Mouse (Mus musculus): Measurements from ENCODE around the gene Aldh2. TPM values are rescaled to one million over a fixed set of nuclear protein-coding genes. Genes with fewer than 3 reads are reported as not detected.

Gene Aldh2
- total RNA-seq, 2 experiments from 2014 or later, result 88.3 to 96.7 TPM

- no peak for DNase-seq (ENCODE audit: low spot score in 2 of 2)
Measured at GRCm38 (mm10) chr5:121596226-121596625, 2.6 kb upstream of the Aldh2 start.

- DNase-seq (ENCODE audit: low spot score in 2 of 2), result no peak
Measured at GRCm38 (mm10) chr5:121595758-121596157, 2.1 kb upstream of the Aldh2 start.

DNA sequence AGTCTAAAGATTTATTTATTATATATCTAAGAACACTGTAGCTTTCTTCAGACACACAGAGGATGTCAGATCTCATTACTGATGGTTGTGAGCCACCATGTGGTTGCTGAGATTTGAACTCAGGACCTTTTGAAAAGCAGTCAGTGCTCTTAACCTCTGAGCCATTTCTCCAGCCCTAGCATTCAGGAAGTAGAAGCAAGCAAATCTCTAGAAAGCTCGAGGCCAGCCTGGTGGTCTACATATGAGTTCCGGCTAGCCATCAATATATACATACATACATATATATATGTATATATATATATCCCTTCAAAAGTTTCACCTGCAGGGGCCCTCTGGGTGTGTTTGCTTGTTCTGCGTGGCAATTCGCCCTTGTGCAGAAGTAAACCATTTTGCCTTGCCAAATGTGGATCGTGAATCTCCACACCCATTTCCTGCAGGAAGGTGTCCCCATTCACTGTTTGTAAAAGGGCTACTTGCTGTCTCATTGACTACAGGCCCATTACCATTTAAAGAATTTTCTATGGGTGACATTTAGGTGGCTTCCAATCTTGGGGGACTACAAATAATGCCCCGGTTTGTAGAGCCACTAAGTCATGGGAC, 1.2 kb upstream of the Aldh2 start:
- no peak for DNase-seq (ENCODE audit: low spot score in 2 of 2)

- DNase-seq (ENCODE audit: low spot score in 2 of 2), result peak in 1 of 2 experiments; percentile 21
Measured at GRCm38 (mm10) chr5:121592816-121593407, 712 bp downstream of the Aldh2 start.

DNA sequence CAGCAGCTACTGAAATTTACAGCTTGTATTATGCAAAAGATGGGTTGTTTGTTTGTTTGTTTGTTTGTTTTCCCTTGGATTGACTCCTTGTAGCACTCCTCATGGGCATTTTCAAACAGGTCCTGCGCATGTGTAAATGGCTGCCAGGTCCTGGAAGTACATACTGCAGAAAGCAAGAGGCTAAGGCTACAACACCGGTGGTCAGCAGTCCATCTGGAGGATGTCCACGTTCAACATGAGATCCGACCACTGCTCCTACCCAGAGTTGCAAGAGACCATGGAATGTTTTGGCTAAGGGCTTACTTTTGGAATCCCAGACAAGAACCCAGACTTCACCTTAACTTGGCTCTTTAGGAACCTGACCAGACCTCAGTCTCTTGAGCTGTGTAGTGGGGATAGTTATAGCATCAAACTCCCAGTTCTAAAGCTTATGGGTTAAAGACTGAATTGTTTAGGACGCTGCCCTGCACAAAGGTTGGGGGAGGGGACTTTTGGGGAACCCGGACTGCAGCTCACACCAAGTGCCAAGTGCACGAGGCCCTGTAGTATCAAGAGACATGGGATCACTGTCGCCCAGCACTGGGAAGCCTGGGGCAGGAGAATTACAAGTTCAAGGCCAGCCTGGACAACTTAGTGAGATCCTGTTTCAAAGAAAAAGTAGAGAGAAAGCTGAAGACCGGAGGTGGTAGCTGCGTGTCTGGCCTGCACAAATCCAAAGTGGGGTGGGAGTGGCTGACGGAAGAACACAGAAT, 1.4 kb downstream of the Aldh2 start:
- no peak for DNase-seq (ENCODE audit: low spot score in 2 of 2)

GRCm38 (mm10) chr5:121591417-121592063, 2.1 kb downstream of the Aldh2 start:
- no peak for DNase-seq (ENCODE audit: low spot score in 2 of 2)

GRCm38 (mm10) chr5:121589928-121590327, 3.7 kb downstream of the Aldh2 start:
- DNase-seq (ENCODE audit: low spot score in 2 of 2), result no peak

GRCm38 (mm10) chr5:121586400-121587039, 7.1 kb downstream of the Aldh2 start:
- peak; percentile 40 to 57 for DNase-seq (ENCODE audit: low spot score in 2 of 2)

DNA sequence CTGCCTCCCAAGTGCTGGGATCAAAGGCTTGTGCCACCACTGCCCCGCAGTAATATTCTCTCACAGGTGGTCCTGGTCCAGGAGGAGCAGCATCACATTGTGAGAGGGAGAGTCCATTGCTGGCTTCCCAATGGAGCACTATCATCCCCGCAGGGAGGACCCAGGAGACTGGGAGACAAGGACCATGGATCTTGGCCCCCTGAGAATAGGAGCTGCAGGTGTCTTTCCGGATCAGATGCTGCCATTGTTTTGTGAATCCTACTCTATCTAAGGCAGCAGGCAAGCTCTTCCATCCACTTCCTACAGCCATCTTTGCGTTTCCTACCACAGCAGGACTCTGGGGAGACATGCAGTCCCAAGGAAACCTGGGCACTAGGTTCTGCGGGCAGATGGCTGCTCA, 7.9 kb downstream of the Aldh2 start:
- no peak for DNase-seq (ENCODE audit: low spot score in 2 of 2)

GRCm38 (mm10) chr5:121585005-121585404, 8.6 kb downstream of the Aldh2 start:
- no peak for DNase-seq (ENCODE audit: low spot score in 2 of 2)

GRCm38 (mm10) chr5:121583765-121584501, 9.7 kb downstream of the Aldh2 start:
- peak; percentile 62 to 76 for DNase-seq (ENCODE audit: low spot score in 2 of 2)

DNA sequence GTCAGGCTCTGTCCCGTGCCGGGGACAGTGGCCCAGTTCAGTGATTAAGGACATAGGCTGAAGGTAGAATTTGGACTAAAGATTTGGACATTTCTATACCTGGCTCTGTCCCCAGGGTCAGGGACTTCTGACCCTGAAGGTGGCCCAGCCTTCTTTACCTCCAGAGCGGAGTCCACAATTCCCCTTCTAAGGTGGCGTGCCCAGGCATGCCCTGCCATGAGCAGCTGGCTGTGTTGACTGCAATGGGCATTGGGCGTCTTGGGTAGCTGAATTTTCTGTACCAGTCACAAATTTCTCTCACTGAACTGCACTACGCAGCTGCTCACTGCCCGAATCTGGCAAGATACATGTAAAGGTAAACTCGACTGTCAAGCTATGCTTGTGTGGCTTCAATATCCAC, 11.7 kb downstream of the Aldh2 start:
- DNase-seq (ENCODE audit: low spot score in 2 of 2), result no peak

DNA sequence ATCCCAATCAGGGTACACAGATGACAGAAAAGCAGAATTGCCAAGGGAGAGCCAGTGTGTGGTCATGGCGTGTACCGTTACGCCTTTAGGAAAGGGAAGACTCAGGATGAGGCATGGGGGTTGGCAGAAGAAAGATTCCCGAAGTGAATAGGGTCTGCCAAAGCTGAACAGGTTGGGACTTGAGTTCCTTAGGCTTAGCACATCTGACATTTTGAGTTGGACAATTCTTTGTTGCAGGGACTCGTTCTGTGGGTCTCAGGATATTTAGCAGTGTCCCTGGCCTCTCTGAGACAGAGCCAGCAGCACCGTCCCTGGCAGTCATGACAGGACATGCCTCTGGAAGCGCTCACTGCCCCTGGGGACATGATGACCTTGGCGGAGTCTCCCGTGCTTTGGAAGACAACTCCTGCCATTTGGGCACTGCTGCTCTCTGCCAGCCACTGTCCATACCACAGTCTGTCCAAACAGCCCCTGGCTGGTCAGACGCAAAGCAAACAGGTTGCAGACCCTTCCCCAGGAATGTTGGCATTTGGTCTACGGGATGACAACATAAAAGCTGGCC, 16.6 kb downstream of the Aldh2 start:
- DNase-seq (ENCODE audit: low spot score in 2 of 2), result no peak

- no peak for DNase-seq (ENCODE audit: low spot score in 2 of 2)
Measured at GRCm38 (mm10) chr5:121575867-121576266, 17.8 kb downstream of the Aldh2 start.

DNA sequence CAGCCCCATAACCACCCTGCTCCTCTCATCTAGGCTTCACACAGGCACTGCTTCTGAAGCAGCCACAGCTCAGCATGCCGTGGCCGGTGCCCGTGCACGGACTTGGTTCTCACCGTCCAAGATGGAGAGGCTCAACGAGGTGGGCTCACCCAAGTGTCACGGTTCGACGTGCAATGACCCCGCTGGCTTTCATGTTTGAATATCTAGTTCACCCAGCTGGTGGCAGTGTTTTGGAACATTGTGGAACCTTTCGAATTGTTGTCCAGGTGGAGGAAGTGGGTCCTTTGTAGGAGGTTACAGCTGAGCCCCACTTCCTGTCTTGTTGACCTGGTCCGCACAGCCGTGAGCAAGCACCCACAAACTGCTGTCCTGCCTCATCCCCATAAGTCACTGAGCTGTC, 19.5 kb downstream of the Aldh2 start:
- DNase-seq (ENCODE audit: low spot score in 2 of 2), result no peak

GRCm38 (mm10) chr5:121570787-121571186, 22.8 kb downstream of the Aldh2 start:
- DNase-seq (ENCODE audit: low spot score in 2 of 2), result no peak

- no peak for DNase-seq (ENCODE audit: low spot score in 2 of 2)
Measured at GRCm38 (mm10) chr5:121569881-121570420, 23.7 kb downstream of the Aldh2 start.

- DNase-seq (ENCODE audit: low spot score in 2 of 2), result no peak
Measured at GRCm38 (mm10) chr5:121566035-121566681, 27.5 kb downstream of the Aldh2 start.

DNA sequence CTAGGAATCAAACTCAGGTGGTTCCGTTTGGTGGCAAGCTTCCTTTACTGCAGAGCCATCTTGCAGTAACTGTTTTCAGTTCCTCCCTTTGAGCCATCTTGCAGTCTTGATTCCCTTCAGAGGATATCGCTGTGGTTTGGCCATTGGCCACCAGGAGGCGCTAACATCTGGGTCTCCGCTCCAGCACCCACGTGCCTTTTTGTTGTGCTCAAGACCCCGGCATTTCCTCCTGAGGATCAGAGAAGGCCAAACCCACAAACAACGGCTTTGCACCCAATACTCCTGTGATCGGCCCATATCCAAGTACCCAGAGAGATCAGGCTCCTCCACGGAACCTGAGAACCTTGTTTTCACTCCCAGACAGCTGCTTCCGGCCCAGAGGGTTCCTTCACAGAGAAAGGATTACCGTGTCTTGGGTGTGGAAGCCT, 29.1 kb downstream of the Aldh2 start:
- DNase-seq (ENCODE audit: low spot score in 2 of 2), result peak; percentile 69 to 79

GRCm38 (mm10) chr5:121562436-121562835, 31.2 kb downstream of the Aldh2 start:
- no peak for DNase-seq (ENCODE audit: low spot score in 2 of 2)
